Mouse (Mus musculus) liver, embryonic 14 days (tissue): ENCODE measurements around the gene Fyn. TPM values are rescaled to one million over a fixed set of nuclear protein-coding genes. Genes with fewer than 3 reads are reported as not detected.

Source experiments
- polyA plus RNA-seq: library from polyadenylated mRNA; depleted of rRNA; stranded (reverse); fragments of >200 nt; gene quantifications from 2 replicates; pipeline ENCODE4 v1.2.3, GENCODE M21; 2012; rRNA removed

Gene Fyn
- polyA plus RNA-seq = 9.8 and 10.7 TPM in 2 replicates

GRCm38 (mm10) chr10:39368572-39369135 lies at the start of gene Fyn:
Gene Fyn, plus strand, starts transcription at chr10:39368855.

GRCm38 (mm10) chr10:39612633-39612988 lies 244.0 kb downstream of the Fyn start, which contains the start of gene Traf3ip2:
Gene Traf3ip2, plus strand, starts transcription at chr10:39612934.

Other genes with a start within 250 kb of the Fyn start
- gene Fam229b, start 234.9 kb upstream of the Fyn start, polyA plus RNA-seq = 0.31 and 0.37 TPM in 2 replicates
- gene Tube1, start 234.9 kb upstream of the Fyn start, polyA plus RNA-seq = 5.2 and 5.7 TPM in 2 replicates
- gene Ccn6, start 205.1 kb upstream of the Fyn start, polyA plus RNA-seq = 0.03 TPM in 1 of 2 replicates, not detected in the other
- gene Traf3ip2, start 244.1 kb downstream of the Fyn start, polyA plus RNA-seq = 0.98 and 1.2 TPM in 2 replicates